Mouse (Mus musculus) spleen, embryonic (tissue): ENCODE data around the gene Cmc1.

Experiments used
- CTCF ChIA-PET: fragments of 350-600 bp; sonication (Branson Sonifier 250); formaldehyde crosslinking; loops from one replicate; lab custom pipeline; 2022; lab: Charles Lee

The Cmc1 gene

GRCm38 (mm10) chr9:118149407-118150402 is at the start of gene Cmc1:
Cmc1 (minus strand) TSS chr9:118150177.
- CTCF ChIA-PET, result no interaction called here

GRCm38 (mm10) chr9:118198557-118198956 is 48.6 kb upstream of the Cmc1 start:
- CTCF ChIA-PET, result no interaction called here

DNA sequence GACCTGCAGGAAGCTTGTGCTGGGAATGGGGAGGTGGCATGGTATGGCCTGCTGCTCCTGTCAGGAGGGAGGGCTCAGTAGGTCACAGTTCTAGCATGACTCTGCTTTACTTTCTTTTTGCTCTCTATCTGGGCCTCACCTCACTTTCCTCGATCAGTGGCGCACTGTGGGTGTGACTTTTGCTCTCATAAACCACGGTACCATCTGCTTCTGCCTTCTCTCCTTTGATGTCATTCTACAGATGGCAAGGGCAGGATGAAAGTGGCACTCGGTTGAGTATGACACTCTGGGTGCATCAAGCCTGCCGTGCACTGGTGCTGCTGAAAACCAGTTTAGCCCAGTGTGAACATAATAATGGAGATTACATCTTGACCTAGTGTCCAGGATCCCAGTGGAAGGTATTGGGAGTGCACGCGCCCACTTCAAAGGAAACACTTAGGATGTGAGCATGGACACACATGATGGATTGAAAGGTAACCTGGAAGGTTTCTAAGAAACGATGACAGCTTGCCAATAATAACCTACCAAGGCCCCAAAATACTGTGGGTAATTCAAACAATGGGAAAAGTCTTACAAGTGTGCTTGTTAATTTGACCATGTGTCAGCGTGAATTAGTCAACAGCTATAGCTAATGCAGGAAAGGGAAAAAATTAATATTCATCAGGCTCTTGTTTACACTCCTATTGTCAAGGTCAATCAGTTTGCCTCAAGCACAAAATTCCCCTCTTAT is 46.8 kb upstream of the Cmc1 start:
- CTCF ChIA-PET, result no interaction called here

DNA sequence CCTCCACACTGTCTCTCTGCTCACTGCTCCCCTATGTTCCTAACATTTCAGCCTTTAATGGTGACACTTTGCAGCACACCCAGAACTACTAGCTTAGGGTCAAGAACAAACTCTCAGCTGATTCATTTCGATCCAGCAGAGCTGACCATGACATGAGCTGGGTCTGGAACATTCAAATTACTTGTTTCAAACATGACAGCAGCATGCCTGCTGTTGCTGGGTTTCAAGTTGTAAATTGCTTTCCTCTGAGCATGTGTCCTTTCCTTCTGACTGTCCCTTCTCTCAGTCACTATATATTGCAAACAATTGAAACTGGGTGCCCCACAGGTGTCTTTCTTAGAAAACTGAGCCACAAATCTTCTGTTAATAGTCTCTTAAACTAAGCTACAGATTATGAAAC is 43.3 kb upstream of the Cmc1 start:
- CTCF ChIA-PET, result no interaction called here

DNA sequence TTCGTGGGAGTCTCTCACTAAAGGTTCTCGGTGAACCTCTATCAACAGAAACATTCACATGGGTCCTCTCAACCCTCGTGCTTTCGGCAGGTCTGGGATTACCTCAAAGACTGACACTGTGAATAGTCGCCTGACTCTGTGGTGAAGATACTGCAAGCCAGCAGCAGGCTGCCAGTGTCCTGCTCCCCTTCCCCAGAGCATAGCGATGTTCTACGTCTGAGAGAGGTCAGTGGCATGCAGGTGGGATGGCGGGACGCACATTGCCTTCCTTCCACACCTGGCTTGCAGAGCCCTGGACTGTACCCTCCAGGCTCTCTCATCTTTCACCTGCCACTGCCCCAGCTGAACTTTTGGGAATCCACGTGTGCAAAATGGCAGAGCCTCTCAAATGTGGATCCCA is 41.3 kb upstream of the Cmc1 start:
- CTCF ChIA-PET, result no interaction called here

GRCm38 (mm10) chr9:118188374-118188773 is 38.4 kb upstream of the Cmc1 start:
- CTCF ChIA-PET, result no interaction called here

DNA sequence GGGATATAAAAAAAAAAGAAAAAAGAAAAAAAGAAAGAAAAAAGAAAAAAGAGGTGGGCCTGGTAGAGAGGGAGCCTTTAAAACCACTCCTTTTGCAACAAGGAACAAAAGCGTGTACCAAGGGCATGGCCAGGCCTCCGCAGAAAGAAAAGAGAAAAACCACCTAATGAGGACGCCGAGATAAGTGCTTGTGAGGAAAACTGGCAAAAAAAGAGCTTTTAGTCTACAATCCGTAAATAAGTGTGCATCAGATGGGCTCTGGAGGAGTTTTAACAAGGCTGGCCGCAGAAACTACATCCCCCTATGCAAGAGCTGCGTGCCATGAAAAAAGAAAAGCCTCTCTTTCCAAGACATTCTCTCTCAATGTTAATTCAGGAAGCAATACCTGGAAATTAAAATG is 37.4 kb upstream of the Cmc1 start:
- CTCF ChIA-PET, result no interaction called here

GRCm38 (mm10) chr9:118186776-118187175 is 36.8 kb upstream of the Cmc1 start:
- CTCF ChIA-PET, result no interaction called here

GRCm38 (mm10) chr9:118179136-118180025 is 29.4 kb upstream of the Cmc1 start:
- CTCF ChIA-PET, result no interaction called here

- CTCF ChIA-PET, result no interaction called here
Observed at GRCm38 (mm10) chr9:118176687-118177086, 26.7 kb upstream of the Cmc1 start.

- CTCF ChIA-PET, result no interaction called here
Observed at GRCm38 (mm10) chr9:118175411-118175810, 25.4 kb upstream of the Cmc1 start.

DNA sequence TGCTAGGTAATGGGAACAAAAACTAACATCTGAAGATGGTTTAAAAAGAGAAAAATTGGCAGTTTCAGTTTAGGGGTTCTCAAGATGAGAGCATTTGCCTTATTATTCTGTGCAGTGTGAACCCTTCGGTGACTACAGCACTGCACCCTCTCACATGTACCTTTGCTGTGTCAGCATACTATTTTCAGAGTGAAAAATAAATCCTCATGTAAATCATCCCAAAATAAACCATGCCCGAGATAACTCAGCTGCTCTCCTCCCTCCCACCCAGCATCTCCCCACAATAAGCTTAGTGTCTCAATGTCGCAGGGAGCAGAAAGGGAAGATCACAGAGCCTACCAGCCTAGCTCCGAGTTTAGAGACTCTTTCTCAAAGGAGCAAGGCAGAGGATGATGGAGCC is 23.1 kb upstream of the Cmc1 start:
- CTCF ChIA-PET, result no interaction called here

DNA sequence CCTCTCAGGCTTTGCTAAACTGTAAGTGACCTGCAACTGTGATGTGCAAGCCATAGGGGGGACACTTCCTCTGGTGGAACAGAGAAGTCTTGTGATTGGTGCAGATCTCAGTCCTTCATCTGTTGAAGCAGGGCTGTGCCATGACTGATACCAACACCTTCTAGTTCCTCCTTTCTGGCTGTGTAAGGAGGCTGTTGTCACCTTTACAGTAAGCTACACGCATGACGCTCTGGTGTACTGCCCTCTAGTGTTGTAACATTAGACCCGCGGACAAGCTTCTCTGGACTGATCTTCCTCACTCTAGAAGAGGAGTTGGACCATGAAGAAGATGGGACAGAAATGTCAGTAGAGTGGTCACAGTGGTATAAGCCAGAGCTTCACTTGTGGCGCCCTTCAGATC is 18.6 kb upstream of the Cmc1 start:
- CTCF ChIA-PET, result no interaction called here

DNA sequence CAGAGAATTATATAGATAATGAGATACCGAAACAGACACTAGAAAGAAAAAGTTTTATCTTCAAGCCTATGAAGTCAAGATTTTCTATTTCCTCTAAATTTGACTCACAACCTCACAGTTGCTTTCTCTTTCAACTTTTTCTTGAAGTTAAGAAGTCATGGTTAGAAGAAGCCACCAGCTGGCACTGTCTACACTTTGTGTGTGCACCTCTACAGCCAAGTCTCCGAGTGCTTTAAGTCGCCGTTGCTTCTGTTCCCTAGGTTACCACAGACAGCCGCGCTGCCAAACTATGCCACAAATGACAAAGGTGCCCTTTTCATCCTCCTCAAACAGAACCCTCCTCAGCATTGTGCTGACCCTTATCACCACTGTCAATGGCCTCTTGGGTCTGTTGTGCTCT is 17.6 kb upstream of the Cmc1 start:
- CTCF ChIA-PET, result no interaction called here

- CTCF ChIA-PET, result no interaction called here
Observed at GRCm38 (mm10) chr9:118161536-118161935, 11.6 kb upstream of the Cmc1 start.

- CTCF ChIA-PET, result no interaction called here
Observed at GRCm38 (mm10) chr9:118159936-118160335, 10.0 kb upstream of the Cmc1 start.

DNA sequence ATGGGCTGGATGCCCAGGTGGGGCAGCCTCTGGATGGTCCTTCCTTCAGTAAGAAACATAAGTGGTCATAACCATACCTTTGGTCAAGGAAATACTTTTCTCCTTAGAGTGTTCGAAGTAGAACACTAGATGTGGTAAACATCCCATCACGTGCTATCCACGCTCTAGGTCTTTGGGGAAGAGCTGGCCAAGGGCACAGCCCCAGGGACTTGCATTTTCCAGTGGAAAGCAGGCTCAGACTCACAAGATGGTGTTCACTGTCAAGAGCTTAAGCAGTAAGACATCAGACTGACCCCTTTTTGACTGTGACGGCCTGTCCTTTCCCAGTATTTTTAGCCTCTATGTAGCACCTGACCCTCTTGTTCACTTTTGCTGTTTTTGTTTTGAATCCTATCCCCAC is 8.2 kb upstream of the Cmc1 start:
- CTCF ChIA-PET, result interaction anchor here (0.6 kb wide), 1 partner anchor 489 kb away, joined by 3 read pairs; no protein-coding TSS in a partner anchor

DNA sequence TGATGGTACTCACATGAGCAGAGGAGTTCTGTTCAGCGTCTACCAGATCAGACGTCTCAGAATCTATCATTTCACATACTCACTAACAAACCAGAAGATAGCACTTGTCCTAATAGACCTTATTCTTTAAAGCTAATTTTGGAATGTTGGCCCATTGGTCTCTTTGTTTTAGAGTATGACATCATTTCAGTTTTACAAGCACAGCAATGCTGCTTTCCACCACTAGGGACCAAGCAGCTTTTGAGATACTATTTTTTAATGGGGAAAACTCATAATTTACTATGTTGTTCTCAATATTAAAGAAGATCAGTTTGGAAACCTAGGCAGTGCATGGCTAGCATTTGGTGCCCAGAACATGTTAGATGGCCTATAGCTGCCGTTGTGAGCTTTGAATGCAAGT is 7.3 kb upstream of the Cmc1 start:
- CTCF ChIA-PET, result no interaction called here

GRCm38 (mm10) chr9:118154666-118155065 is 4.7 kb upstream of the Cmc1 start:
- CTCF ChIA-PET, result interaction anchor here (0.6 kb wide), 1 partner anchor 64 kb away, joined by 3 read pairs; no protein-coding TSS in a partner anchor

DNA sequence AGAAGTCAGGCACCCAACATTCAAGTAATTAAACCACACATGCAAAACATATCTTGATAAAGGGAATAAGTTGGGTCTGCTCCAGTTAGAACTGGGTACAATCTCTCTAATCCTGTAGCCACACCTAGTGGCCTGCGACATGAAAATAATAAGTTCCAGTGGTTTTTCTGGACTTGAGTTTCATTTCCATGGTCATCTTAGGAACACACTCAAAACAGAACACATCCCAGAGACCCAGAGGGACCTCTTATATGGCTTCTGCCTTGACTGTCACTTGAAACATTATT is 1.2 kb upstream of the Cmc1 start:
- CTCF ChIA-PET, result no interaction called here

GRCm38 (mm10) chr9:118150429-118151220 is 648 bp upstream of the Cmc1 start:
- CTCF ChIA-PET, result no interaction called here
